Mouse (Mus musculus): Measurements from ENCODE around the gene Ralgps1. TPM values are rescaled to one million over a fixed set of nuclear protein-coding genes. Genes with fewer than 3 reads are reported as not detected.
A peak's percentile ranks its signal among the peaks of the same experiment; 100 is the strongest.

Ralgps1 gene
- total RNA-seq, 2 experiments from 2014 or later = 60.2 to 72.7 TPM

- DNase-seq = no peak
Measured at GRCm38 (mm10) chr2:33279758-33280157, 91.5 kb downstream of the Ralgps1 start.

GRCm38 (mm10) chr2:33274719-33275490 lies 96.4 kb downstream of the Ralgps1 start:
- DNase-seq = no peak

- DNase-seq = no peak
Measured at GRCm38 (mm10) chr2:33272665-33273439, 98.4 kb downstream of the Ralgps1 start.

GRCm38 (mm10) chr2:33271511-33271910 lies 99.8 kb downstream of the Ralgps1 start:
- DNase-seq = no peak

GRCm38 (mm10) chr2:33270569-33270968 lies 100.7 kb downstream of the Ralgps1 start:
- DNase-seq = no peak

- no peak for DNase-seq
Measured at GRCm38 (mm10) chr2:33269132-33269493, 102.2 kb downstream of the Ralgps1 start.

GRCm38 (mm10) chr2:33268384-33269131 lies 102.7 kb downstream of the Ralgps1 start:
- no peak for DNase-seq

GRCm38 (mm10) chr2:33267075-33267474 lies 104.2 kb downstream of the Ralgps1 start:
- no peak for DNase-seq

- no peak for DNase-seq
Measured at GRCm38 (mm10) chr2:33265793-33266192, 105.5 kb downstream of the Ralgps1 start.

GRCm38 (mm10) chr2:33261475-33261874 lies 109.8 kb downstream of the Ralgps1 start:
- no peak for DNase-seq

GRCm38 (mm10) chr2:33260772-33261171 lies 110.5 kb downstream of the Ralgps1 start:
- DNase-seq = peak; percentile 61 to 62

GRCm38 (mm10) chr2:33256769-33257537 lies 114.3 kb downstream of the Ralgps1 start:
- no peak for DNase-seq

- no peak for DNase-seq
Measured at GRCm38 (mm10) chr2:33254318-33254985, 116.8 kb downstream of the Ralgps1 start.

- DNase-seq = no peak
Measured at GRCm38 (mm10) chr2:33253572-33254190, 117.6 kb downstream of the Ralgps1 start.

GRCm38 (mm10) chr2:33252751-33253150 lies 118.5 kb downstream of the Ralgps1 start:
- no peak for DNase-seq

GRCm38 (mm10) chr2:33249922-33250633 lies 121.2 kb downstream of the Ralgps1 start:
- no peak for DNase-seq

- no peak for DNase-seq
Measured at GRCm38 (mm10) chr2:33248549-33248948, 122.7 kb downstream of the Ralgps1 start.

GRCm38 (mm10) chr2:33246841-33247240 lies 124.4 kb downstream of the Ralgps1 start:
- DNase-seq = no peak

- DNase-seq = no peak
Measured at GRCm38 (mm10) chr2:33245350-33245749, 125.9 kb downstream of the Ralgps1 start.

- no peak for DNase-seq
Measured at GRCm38 (mm10) chr2:33244880-33245279, 126.4 kb downstream of the Ralgps1 start.
